Mouse (Mus musculus): ENCODE data around the gene Txlna.
A peak's percentile ranks its signal among the peaks of the same experiment; 100 is the strongest.

The Txlna gene

DNA sequence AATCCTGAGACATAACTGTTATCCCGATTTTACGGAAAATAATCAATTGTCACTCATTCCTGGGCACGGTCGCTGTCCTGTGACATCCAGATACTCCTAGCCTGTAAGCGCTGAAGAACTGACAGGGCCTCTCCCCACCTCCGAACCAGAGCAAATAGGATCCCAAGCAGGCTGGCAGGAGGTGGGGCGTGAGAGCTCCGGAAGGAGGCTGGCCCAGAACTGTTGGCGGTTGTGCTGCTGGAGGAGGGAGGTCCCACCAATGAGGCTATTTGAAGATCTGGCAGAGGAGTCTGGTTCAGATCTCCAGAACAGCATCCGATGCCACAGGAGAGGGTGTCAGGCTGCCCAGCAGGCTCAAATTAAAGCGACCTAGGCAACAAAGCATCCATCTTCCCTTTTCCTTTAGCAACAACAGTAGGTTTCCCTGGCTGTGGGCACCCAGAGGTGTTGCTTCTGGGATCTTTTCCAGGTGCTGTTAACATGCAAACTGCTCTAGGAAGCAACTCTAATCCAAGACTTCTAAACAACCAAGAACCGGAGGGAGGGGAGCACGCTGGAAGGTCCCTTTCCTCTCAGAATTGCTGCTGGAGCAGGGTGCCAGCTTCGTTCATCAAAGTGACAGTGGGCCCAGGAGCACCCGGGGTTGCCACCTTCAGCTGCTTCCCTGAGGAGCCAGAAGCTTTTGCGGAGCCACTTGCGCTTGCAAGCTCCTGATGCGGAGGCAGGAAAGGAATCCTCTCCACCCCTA, 16.4 kb downstream of the Txlna start:
- DNase-seq: peak; percentile 81

- peak; percentile 64 for DNase-seq
These were observed 17.2 kb downstream of the Txlna start, which contains the start of gene Ccdc28b for GRCm38 (mm10) chr4:129623681-129624091. Gene Ccdc28b, minus strand, starts transcription at chr4:129623947.

DNA sequence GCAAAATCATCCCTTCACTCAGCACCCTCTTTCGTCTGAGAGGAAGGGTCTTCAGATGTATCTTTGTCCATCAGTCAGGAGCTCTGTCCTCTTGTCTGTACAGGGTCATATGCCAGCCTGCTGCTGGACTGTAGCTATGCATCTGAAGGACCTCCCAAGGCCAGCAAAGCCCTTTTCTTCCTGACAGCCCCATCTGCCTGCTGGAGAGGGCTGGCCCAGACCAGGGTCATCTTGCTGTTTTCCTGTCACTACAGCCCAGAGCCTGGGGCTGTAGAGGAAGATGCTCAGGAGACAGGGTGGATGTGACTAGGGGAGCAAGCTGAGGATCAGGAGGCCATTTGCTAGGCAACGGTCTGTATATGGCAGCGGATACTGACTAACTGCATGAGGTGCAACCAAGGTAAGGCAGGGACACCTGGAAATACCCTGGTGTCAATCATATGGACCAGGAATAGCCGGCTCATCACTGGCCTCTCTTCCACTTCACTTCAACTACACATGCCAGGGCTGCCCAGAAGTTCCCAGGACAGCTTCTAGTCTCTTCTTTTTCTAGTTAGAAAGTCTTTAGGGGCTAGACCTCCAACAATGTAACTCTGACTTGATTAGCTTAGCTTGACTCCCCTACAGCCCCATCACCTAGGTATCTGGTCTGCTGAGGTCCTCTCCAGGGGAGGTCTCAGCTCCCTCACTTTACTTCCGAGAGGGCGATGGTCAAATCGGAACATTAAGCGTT, 17.9 kb downstream of the Txlna start:
- DNase-seq: no peak

DNA sequence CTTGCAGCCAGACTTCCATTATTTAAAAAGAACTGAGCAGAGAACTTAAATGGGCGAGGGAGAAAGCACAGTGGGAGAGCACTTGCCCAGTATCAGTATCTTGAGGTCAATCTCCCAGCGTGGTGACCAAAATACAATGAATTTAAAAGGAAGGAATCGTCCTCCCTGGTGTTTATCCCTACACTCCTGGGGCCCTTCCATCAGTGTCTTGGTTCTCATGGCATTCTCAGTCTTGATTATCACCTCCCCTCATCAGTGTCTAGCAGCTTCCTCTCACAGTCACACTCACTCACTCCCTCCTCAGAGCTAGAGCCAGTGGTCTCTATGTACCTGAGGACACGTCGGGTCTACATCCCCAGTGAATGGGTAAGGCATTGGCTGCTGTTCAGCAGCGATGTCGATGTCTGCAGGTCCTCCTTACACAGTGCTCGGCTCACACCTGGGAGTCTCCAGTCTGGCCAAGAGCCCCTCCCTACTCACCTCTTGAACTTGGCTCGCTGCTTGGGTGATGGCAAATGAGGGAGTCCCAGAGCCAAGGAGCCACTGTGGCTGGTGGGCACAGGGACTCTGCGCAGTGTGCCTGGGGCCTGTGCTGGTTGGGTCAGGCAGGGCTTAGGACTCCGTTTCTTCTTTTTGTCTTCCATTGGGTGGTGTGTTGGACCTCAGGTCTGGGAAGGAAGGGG, 18.6 kb downstream of the Txlna start:
- DNase-seq: no peak

GRCm38 (mm10) chr4:129621283-129621841, 19.5 kb downstream of the Txlna start:
- no peak for DNase-seq

GRCm38 (mm10) chr4:129620419-129621282, 20.2 kb downstream of the Txlna start:
- DNase-seq: no peak

GRCm38 (mm10) chr4:129618786-129619691, 21.8 kb downstream of the Txlna start, which contains the start of gene Iqcc:
Gene Iqcc, minus strand, starts transcription at chr4:129619099.
- peak; percentile 96 for DNase-seq

GRCm38 (mm10) chr4:129618031-129618430, 22.8 kb downstream of the Txlna start:
- DNase-seq: no peak

DNA sequence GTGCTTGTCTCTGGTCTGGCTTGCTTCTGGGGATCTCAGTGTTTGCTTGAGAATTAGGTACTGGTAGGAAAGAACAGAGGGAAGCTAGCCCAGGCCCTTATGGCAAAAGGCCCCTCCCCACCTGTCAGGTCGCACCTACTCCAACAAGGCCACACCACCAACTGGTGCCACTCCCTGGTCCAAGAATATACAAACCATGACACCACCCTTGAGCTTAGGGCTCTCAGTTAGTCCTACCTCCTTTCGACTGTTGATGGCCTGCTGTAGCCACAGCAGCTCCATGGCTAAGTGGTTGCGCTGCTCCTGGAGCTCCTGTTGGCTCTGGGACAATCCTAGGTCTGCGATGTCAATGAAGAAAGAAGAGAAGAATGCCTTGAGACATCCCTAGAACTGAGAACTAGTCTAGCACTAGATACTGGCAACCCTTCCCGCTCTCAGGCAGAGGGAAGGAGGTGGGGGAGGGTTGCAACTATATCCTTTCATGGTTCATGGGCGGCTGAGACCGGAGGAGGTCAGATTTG, 23.7 kb downstream of the Txlna start:
- DNase-seq: no peak

DNA sequence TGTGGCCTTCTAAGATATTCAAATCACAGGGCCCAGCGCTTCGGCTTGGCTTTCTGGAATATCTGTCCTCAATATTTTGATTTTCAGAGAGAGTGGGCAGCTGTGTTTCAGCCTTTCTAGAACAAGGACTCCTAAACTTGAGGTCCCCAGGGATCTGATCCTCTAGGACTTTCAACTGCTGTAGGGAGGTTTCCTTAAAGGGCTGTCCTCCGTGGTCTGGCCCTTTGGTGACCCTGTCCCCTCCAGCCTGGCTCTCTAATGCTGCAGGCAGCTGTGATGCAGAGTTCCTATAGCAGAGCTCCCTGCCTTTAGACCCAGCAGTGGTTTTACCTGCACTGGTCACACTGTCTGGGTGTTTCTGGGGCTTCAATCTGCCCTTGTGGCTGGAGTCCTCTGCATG, 24.2 kb downstream of the Txlna start:
- no peak for DNase-seq

- DNase-seq: no peak
These were observed 25.0 kb downstream of the Txlna start for GRCm38 (mm10) chr4:129615801-129616290.

DNA sequence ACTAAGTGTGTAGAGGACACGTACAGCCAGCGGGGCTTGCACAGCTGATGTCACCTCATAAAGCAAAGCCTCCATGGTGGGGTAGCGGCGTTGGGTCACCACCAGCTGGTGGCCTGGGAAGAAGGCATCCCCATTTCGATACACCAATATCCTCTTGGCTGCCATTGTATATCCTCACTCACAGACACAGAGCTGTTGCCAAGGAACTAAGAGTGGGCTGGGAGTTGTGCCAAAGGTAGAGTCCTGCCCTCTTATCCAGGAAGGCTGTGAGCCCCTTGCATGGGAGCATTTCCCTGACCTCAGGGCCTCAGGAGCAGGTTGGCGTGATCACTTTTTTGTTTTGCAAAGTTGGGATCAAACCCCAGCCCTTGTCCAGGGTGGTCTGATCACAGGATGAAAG, 26.8 kb downstream of the Txlna start, which contains the start of gene Dcdc2b:
Gene Dcdc2b (minus strand): TSS at position 165 of the 400 bp plus-strand sequence.
- no peak for DNase-seq

- DNase-seq: no peak
These were observed 30.4 kb downstream of the Txlna start for GRCm38 (mm10) chr4:129610472-129610871.

- peak; percentile 79 for DNase-seq
These were observed 30.8 kb downstream of the Txlna start for GRCm38 (mm10) chr4:129610026-129610425.

GRCm38 (mm10) chr4:129609139-129609631, 31.7 kb downstream of the Txlna start:
- DNase-seq: peak; percentile 59

DNA sequence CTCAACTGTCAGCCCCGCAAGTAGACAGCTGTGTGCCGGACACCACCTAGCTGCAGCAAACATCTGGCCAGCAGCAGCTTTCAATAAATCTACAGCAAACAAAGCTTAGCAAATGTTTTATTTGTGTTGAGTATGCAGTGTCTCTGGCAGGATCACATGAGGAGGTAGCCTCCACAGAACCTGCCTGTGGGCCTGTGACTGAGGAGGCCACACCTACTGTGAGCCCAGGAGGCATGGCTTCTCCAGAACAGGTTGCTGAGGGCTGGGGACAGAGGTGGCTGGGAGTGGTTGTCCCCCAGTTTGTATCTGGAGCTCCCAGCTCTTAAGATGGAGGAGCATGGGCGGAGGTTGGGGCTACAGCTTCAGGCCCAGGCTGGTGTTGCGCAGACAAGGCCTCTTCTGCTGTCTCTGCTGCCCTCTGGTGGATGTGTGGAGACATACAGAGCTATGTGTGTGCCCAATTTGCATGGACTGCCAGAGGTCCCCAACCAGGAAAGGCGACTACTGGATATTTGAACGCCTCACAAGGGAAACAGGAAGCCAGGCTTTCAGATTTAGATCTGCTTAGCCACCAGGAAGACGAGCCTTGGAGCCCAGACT, 32.3 kb downstream of the Txlna start:
- peak; percentile 89 for DNase-seq

- peak; percentile 86 for DNase-seq
These were observed 40.4 kb downstream of the Txlna start, which contains the start of the genes Eif3i and Tmem234 for GRCm38 (mm10) chr4:129600233-129601158. Gene Eif3i, minus strand, starts transcription at chr4:129600648. Gene Tmem234, plus strand, starts transcription at chr4:129600668.

DNA sequence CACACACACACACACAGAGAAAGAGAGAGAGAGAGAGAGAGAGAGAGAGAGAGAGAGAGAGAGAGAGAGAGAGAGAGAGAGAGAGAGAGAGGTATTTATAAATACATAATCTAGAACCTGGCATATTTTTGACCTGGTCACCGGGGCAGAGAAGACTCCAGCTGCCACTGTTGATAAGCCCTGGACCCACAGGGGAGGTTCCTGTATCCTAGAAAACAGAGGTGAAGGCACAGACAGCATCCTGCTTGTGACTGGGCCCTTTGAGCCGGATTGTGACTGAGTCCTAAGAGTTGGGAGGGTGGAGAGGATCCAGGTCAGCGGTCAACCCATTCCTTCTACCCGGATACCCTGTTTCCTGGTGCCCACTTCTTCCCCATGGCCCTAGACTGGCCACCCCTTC, 52.0 kb downstream of the Txlna start:
- DNase-seq: no peak

GRCm38 (mm10) chr4:129586943-129587342, 53.9 kb downstream of the Txlna start:
- DNase-seq: no peak

Measured in thymus, postnatal 4 days (tissue).